9 mouse cellular contexts compared by ENCODE assay signal in genomic region chr7:80889841-80890241, GRCm38 (mm10). TPM values are rescaled to one million over a fixed set of nuclear protein-coding genes. Genes with fewer than 3 reads are reported as not detected.
DNase-seq lines count a peak whose midpoint lies in the region; ATAC-seq and TF ChIP-seq lines count a peak whose summit lies in the region.
"Had no signal": no experiment of that assay in that cellular context is flagged by ENCODE, and none has a peak within 500 bp of the region (broad histone marks: within the 10 kb centered on the region; RNA-seq: fewer than 3 reads in every experiment).

No protein-coding gene starts in this region.

- H3K36me3 ChIP-seq in embryonic facial prominence, embryonic 14.5 days (ENCODE audit: control insufficient read depth, insufficient read depth, low read length): peaks cover 36% of the 10 kb centered on the region
- peaks cover 62% of the 10 kb centered on the region for H3K36me3 ChIP-seq in limb, embryonic 10.5 days

- no peak for ATAC-seq in embryonic facial prominence, embryonic 14.5 days (ENCODE audit: low read depth)
- ATAC-seq in frontal cortex, adult (ENCODE audit: low TSS enrichment): no peak

- peak; percentile 16 for DNase-seq in lung, postnatal 10 days
- no peak for DNase-seq in lung, adult 2 months
- DNase-seq in embryonic facial prominence, embryonic 14.5 days (ENCODE audit: low spot score): no peak
- no peak for DNase-seq in limb, embryonic 10.5 days (ENCODE audit: low spot score)
- peak; percentile 48 for DNase-seq in spleen, adult 12 weeks (ENCODE audit: low spot score)
- no peak for DNase-seq in embryo, embryonic 11 days
- DNase-seq in right cerebral cortex, adult 2 months (ENCODE audit: low spot score in 2 of 2): no peak

- WGBS in lung, adult 2 months: 62% methylated on average over 13 of the region's 13 CpGs
- WGBS in embryonic facial prominence, embryonic 14.5 days: 72% methylated on average over 13 of the region's 13 CpGs
- WGBS in limb, embryonic 10.5 days: 83% methylated on average over 13 of the region's 13 CpGs

- no peak for TF ChIP-seq CTCF in lung, adult 2 months (IDR thresholded peaks at IDR 0.05; ENCODE audit: insufficient read depth, low read length)

- H3K9ac ChIP-seq in embryonic facial prominence, embryonic 14.5 days (ENCODE audit: low read depth, low read length): no peak overlapping the region

- H3K27ac ChIP-seq in embryonic facial prominence, embryonic 14.5 days (replicated peaks; ENCODE audit: low read depth, low read length): peak overlapping the region; percentile 75
- peak overlapping the region; percentile 79 for H3K27ac ChIP-seq in limb, embryonic 10.5 days

- no peak overlapping the region for H3K4me3 ChIP-seq in lung, adult 2 months (replicated peaks; ENCODE audit: extremely low read depth, low read depth, low read length)
- no peak overlapping the region for H3K4me3 ChIP-seq in embryonic facial prominence, embryonic 14.5 days (ENCODE audit: low read depth, low read length)
- no peak overlapping the region for H3K4me3 ChIP-seq in limb, embryonic 10.5 days
- H3K4me3 ChIP-seq: myocyte had no signal

- H3K9me3 ChIP-seq in embryonic facial prominence, embryonic 14.5 days (ENCODE audit: control insufficient read depth, low read length): no peaks in the 10 kb centered on the region
- H3K9me3 ChIP-seq in limb, embryonic 10.5 days (replicated peaks): no peaks in the 10 kb centered on the region

- no peak overlapping the region for H3K4me2 ChIP-seq in embryonic facial prominence, embryonic 14.5 days (ENCODE audit: low read depth, low read length)

- H3K4me1 ChIP-seq in lung, adult 2 months (ENCODE audit: control insufficient read depth, insufficient read depth, low read length): no peaks in the 10 kb centered on the region
- no peaks in the 10 kb centered on the region; the same call in 1 of the 2 replicates for H3K4me1 ChIP-seq in embryonic facial prominence, embryonic 14.5 days (ENCODE audit: control insufficient read depth, insufficient read depth, low read length)
- H3K4me1 ChIP-seq in limb, embryonic 10.5 days: peaks cover 13% of the 10 kb centered on the region

- no peak for TF ChIP-seq POLR2A in lung, adult 2 months (IDR thresholded peaks at IDR 0.05; ENCODE audit: borderline replicate concordance, extremely low read depth, low read depth, low read length)

- no peaks in the 10 kb centered on the region for H3K27me3 ChIP-seq in embryonic facial prominence, embryonic 14.5 days (replicated peaks; ENCODE audit: control insufficient read depth, insufficient read depth, low read length)
- no peaks in the 10 kb centered on the region for H3K27me3 ChIP-seq in limb, embryonic 10.5 days (ENCODE audit: low read depth, poor library complexity, severe bottlenecking)

RNA-seq across cellular contexts. Expression of gene Wdr73, which starts 11.2 kb away (rescaled TPM):
- 9.5 and 14.7 TPM in 2 replicates for polyA plus RNA-seq in lung, adult 2 months (2012; rRNA removed)
- polyA plus RNA-seq in embryonic facial prominence, embryonic 14.5 days (2014; fragmentation: Nextera tagmentation; extraction: Ambion mirVana): 20.9 and 25.8 TPM in 2 replicates
- polyA plus RNA-seq in limb, embryonic 10.5 days (2016; fragmentation: Nextera tagmentation; extraction: Ambion mirVana): 49.5 and 54.5 TPM in 2 replicates

RNA-seq across cellular contexts. Expression of gene Nmb, which starts 15.0 kb away (rescaled TPM):
- 2.6 and 4.1 TPM in 2 replicates for polyA plus RNA-seq in lung, adult 2 months (2012; rRNA removed)
- polyA plus RNA-seq in embryonic facial prominence, embryonic 14.5 days (2014; fragmentation: Nextera tagmentation; extraction: Ambion mirVana): 7.7 and 9.0 TPM in 2 replicates
- 9.1 and 9.2 TPM in 2 replicates for polyA plus RNA-seq in limb, embryonic 10.5 days (2016; fragmentation: Nextera tagmentation; extraction: Ambion mirVana)

RNA-seq across cellular contexts. Expression of gene Zscan2, which starts 29.1 kb away (rescaled TPM):
- 5.5 and 6.2 TPM in 2 replicates for polyA plus RNA-seq in lung, adult 2 months (2012; rRNA removed)
- 1.8 and 2.1 TPM in 2 replicates for polyA plus RNA-seq in embryonic facial prominence, embryonic 14.5 days (2014; fragmentation: Nextera tagmentation; extraction: Ambion mirVana)
- polyA plus RNA-seq in limb, embryonic 10.5 days (2016; fragmentation: Nextera tagmentation; extraction: Ambion mirVana): 4.0 and 4.3 TPM in 2 replicates

RNA-seq across cellular contexts. Expression of gene Sec11a, which starts 57.7 kb away (rescaled TPM):
- polyA plus RNA-seq in lung, adult 2 months (2012; rRNA removed): 42.3 and 52.7 TPM in 2 replicates
- 194 and 218 TPM in 2 replicates for polyA plus RNA-seq in embryonic facial prominence, embryonic 14.5 days (2014; fragmentation: Nextera tagmentation; extraction: Ambion mirVana)
- 191 and 201 TPM in 2 replicates for polyA plus RNA-seq in limb, embryonic 10.5 days (2016; fragmentation: Nextera tagmentation; extraction: Ambion mirVana)

Comparison
In these comparisons a context has a peak if more than half of its experiments do, and no peak if none do; other contexts are left out.
1. DNase-seq: peak in lung, postnatal 10 days (single experiment) and spleen, adult 12 weeks (single experiment); none in lung, adult 2 months (single experiment), embryonic facial prominence, embryonic 14.5 days (single experiment), limb, embryonic 10.5 days (single experiment), embryo, embryonic 11 days (single experiment) and right cerebral cortex, adult 2 months (0 of 2).